Mouse (Mus musculus): ENCODE data around the gene Resp18. TPM values are rescaled to one million over a fixed set of nuclear protein-coding genes. Genes with fewer than 3 reads are reported as not detected.
A peak's percentile ranks its signal among the peaks of the same experiment; 100 is the strongest.

Gene Resp18
- polyA plus RNA-seq, 1 experiment from 2014 or later, result 12.9 TPM

DNA sequence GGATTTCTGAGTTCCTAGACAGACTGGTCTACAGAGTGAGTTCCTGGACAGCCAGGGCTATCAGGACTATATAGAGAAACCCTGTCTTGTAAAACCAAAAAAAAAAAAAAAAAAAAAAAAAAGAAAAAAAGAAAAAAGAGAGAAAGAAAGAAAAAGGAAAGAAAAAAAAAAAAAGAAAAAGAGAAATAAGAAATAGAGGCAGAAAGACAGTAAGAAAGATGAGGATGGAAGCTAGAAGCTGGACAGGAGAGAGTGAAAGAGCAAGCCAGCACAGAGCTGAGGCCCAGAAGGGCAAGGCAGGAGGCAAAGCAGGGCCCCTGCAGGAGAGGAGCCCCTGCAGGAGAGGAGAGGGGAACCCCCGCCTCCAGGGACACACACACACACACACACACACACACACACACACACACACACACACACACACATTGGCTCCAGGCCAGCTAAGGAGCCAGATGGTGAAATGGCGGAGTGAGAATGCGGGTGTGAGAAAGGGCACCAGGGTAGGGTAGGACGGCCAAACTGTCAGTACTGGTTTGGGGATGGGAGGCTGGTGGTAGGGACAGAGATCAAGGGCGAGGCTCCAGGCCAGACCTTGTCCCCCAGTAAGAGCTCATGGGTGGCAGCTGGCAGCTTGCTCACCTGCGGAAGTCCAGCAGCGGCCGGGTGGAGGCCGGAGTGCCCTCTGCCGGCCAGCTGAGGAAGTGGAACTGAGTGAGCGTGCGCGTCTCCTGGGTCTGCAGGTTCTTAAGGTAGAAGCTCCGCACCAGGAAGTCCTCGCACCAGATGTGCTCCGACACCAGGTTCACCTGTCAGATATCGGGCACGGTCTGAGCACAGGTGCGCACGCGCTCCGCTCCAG is 26.9 kb downstream of the Resp18 start:
- H3K27ac ChIP-seq (ENCODE audit: low read depth, low read length), result peak overlapping the region; percentile 41; the same call in 1 of the 2 replicates
- WGBS, result 3% methylated on average over 21 of the region's 22 CpGs
- H3K4me3 ChIP-seq (ENCODE audit: low read depth, low read length), result peak overlapping the region; percentile 24; the same call in 1 of the 2 replicates
- no peaks in the 10 kb centered on the region for H3K9me3 ChIP-seq (ENCODE audit: control insufficient read depth)
- ATAC-seq, result peak; percentile 84
- H3K4me2 ChIP-seq (replicated peaks; ENCODE audit: low read depth), result peak overlapping the region; percentile 62
- no peaks in the 10 kb centered on the region for H3K36me3 ChIP-seq (ENCODE audit: control insufficient read depth, insufficient read depth)
- TF ChIP-seq CTCF (IDR thresholded peaks at IDR 0.05; ENCODE audit: low read depth), result peak; percentile 96
- H3K4me1 ChIP-seq (replicated peaks; ENCODE audit: control insufficient read depth, insufficient read depth, low read length), result no peaks in the 10 kb centered on the region
- H3K9ac ChIP-seq (ENCODE audit: low read depth, low read length), result no peak overlapping the region
- no peaks in the 10 kb centered on the region for H3K27me3 ChIP-seq (replicated peaks; ENCODE audit: control insufficient read depth, insufficient read depth, low read length)

DNA sequence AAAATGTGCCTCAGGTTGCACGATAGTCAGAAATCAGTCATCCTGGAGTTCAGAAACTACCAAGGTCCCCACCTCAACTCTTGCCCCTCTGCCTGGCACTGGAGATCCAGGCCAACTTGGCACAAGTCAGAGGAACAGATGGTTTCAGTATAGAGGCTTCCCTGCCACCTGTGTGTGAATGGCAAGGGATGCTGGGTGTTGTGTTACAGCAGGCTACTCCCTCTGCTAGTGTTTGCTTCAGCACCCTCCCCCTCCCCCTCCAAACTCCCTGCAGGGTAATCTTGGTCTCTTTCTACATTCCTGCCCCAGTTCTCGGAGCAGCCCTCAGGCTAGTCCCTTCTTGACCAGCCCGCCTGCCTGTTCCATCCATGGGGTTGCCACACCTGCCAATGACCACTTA is 27.7 kb downstream of the Resp18 start:
- Histone ChIP-seq H3K9ac (ENCODE audit: low read depth, low read length) (no peak overlapping the region), H3K4me3 (ENCODE audit: low read depth, low read length) (no peak overlapping the region), H3K9me3 (ENCODE audit: control insufficient read depth) (no peaks in the 10 kb centered on the region), H3K36me3 (ENCODE audit: control insufficient read depth, insufficient read depth) (0 out of 2 replicates have a peak, but pooled peaks cover under 1% of the 10 kb centered on the region), H3K27ac (ENCODE audit: low read depth, low read length) (no peak overlapping the region), H3K4me1 (replicated peaks; ENCODE audit: control insufficient read depth, insufficient read depth, low read length) (no peaks in the 10 kb centered on the region), H3K27me3 (replicated peaks; ENCODE audit: control insufficient read depth, insufficient read depth, low read length) (no peaks in the 10 kb centered on the region), H3K4me2 (replicated peaks; ENCODE audit: low read depth) (no peak overlapping the region)
- WGBS, result 85% methylated on average over 3 of the region's 3 CpGs
- TF ChIP-seq CTCF (IDR thresholded peaks at IDR 0.05; ENCODE audit: low read depth), result no peak
- ATAC-seq, result no peak

- H3K27me3 ChIP-seq (replicated peaks; ENCODE audit: control insufficient read depth, insufficient read depth, low read length), result no peaks in the 10 kb centered on the region
- WGBS, result 37% methylated on average over 9 of the region's 9 CpGs
- no peak overlapping the region for H3K27ac ChIP-seq (ENCODE audit: low read depth, low read length)
- H3K9me3 ChIP-seq (ENCODE audit: control insufficient read depth), result no peaks in the 10 kb centered on the region
- no peaks in the 10 kb centered on the region for H3K4me1 ChIP-seq (replicated peaks; ENCODE audit: control insufficient read depth, insufficient read depth, low read length)
- H3K4me3 ChIP-seq (ENCODE audit: low read depth, low read length), result no peak overlapping the region
- ATAC-seq, result no peak
- no peak overlapping the region; the same call in 1 of the 2 replicates for H3K9ac ChIP-seq (ENCODE audit: low read depth, low read length)
- no peak for TF ChIP-seq CTCF (IDR thresholded peaks at IDR 0.05; ENCODE audit: low read depth)
- no peak overlapping the region for H3K4me2 ChIP-seq (replicated peaks; ENCODE audit: low read depth)
- peaks cover 17% of the 10 kb centered on the region for H3K36me3 ChIP-seq (ENCODE audit: control insufficient read depth, insufficient read depth)
These were observed 30.0 kb downstream of the Resp18 start for GRCm38 (mm10) chr1:75248041-75248772.

GRCm38 (mm10) chr1:75247071-75247930 is 30.9 kb downstream of the Resp18 start:
- no peaks in the 10 kb centered on the region for H3K9me3 ChIP-seq (ENCODE audit: control insufficient read depth)
- no peak for TF ChIP-seq CTCF (IDR thresholded peaks at IDR 0.05; ENCODE audit: low read depth)
- no peak overlapping the region for H3K27ac ChIP-seq (ENCODE audit: low read depth, low read length)
- no peak overlapping the region for H3K4me3 ChIP-seq (ENCODE audit: low read depth, low read length)
- H3K27me3 ChIP-seq (replicated peaks; ENCODE audit: control insufficient read depth, insufficient read depth, low read length), result no peaks in the 10 kb centered on the region
- H3K4me1 ChIP-seq (replicated peaks; ENCODE audit: control insufficient read depth, insufficient read depth, low read length), result no peaks in the 10 kb centered on the region
- H3K36me3 ChIP-seq (ENCODE audit: control insufficient read depth, insufficient read depth), result peaks cover 21% of the 10 kb centered on the region
- 86% methylated on average over 16 of the region's 16 CpGs for WGBS
- no peak overlapping the region for H3K4me2 ChIP-seq (replicated peaks; ENCODE audit: low read depth)
- H3K9ac ChIP-seq (ENCODE audit: low read depth, low read length), result no peak overlapping the region; the same call in 1 of the 2 replicates
- ATAC-seq, result no peak

DNA sequence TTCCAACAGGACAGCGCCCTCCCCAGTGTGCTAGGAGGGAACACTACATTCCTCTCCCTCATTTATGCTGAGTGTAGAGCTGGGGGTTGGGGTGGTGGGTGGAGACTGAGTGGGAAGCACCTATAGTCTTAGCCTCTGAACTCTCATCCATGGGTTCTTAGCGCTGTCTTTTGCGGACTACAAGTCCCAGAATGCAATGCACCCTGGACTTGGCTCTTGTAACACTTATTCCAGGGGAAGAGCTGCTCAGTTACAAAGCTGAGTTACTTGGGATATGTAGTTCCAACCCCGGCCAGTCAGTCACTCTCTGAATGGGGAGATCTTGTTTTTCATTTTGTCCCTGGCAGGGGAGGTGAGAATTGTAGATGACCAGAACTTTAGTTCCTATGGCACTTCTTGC is 33.4 kb downstream of the Resp18 start:
- Histone ChIP-seq H3K27me3 (replicated peaks; ENCODE audit: control insufficient read depth, insufficient read depth, low read length) (no peaks in the 10 kb centered on the region), H3K4me3 (ENCODE audit: low read depth, low read length) (no peak overlapping the region), H3K36me3 (ENCODE audit: control insufficient read depth, insufficient read depth) (peaks cover 32% of the 10 kb centered on the region), H3K4me2 (replicated peaks; ENCODE audit: low read depth) (no peak overlapping the region), H3K27ac (ENCODE audit: low read depth, low read length) (no peak overlapping the region), H3K9ac (ENCODE audit: low read depth, low read length) (no peak overlapping the region), H3K9me3 (ENCODE audit: control insufficient read depth) (no peaks in the 10 kb centered on the region), H3K4me1 (replicated peaks; ENCODE audit: control insufficient read depth, insufficient read depth, low read length) (no peaks in the 10 kb centered on the region)
- 32% methylated on average over 4 of the region's 4 CpGs for WGBS
- ATAC-seq, result peak; percentile 67
- no peak for TF ChIP-seq CTCF (IDR thresholded peaks at IDR 0.05; ENCODE audit: low read depth)
